Mouse (Mus musculus): ENCODE data around the gene a. TPM values are rescaled to one million over a fixed set of nuclear protein-coding genes. Genes with fewer than 3 reads are reported as not detected.

The a gene
- total and polyA plus RNA-seq, 3 experiments = not detected

- H3K79me2 ChIP-seq (replicated peaks; ENCODE audit: control insufficient read depth, insufficient read depth, low read length) = no peaks in the 10 kb centered on the region
- no peaks in the 10 kb centered on the region for H3K4me1 ChIP-seq (ENCODE audit: control insufficient read depth, insufficient read depth, low read length)
- H3K36me3 ChIP-seq (ENCODE audit: control insufficient read depth, insufficient read depth, low read length) = no peaks in the 10 kb centered on the region
- TF ChIP-seq CTCF (IDR thresholded peaks at IDR 0.05) (no peak), EP300 (IDR thresholded peaks at IDR 0.05; ENCODE audit: insufficient read depth, low read depth, low read length) (no peak), POLR2A (IDR thresholded peaks at IDR 0.05; ENCODE audit: insufficient read depth, low read depth, low read length) (no peak)
- H3K4me3 ChIP-seq = no peak overlapping the region
- no peak for DNase-seq
- no peak overlapping the region for H3K27ac ChIP-seq
- intact Hi-C loops (cut with DNase I) = loop anchor here (2.0 kb wide), 1 partner anchor 51 kb away; no protein-coding TSS in a partner anchor
- no peak overlapping the region for H3K9ac ChIP-seq (ENCODE audit: low read depth, low read length)
- H3K27me3 ChIP-seq (ENCODE audit: control insufficient read depth, insufficient read depth, low read length) = peaks cover 3% of the 10 kb centered on the region; the same call in 1 of the 2 replicates
- WGBS = 37% methylated on average over 18 of the region's 18 CpGs
Observed at GRCm38 (mm10) chr2:154971919-154972692, 180.9 kb downstream of the a start.

GRCm38 (mm10) chr2:154972981-154973380, 181.8 kb downstream of the a start:
- H3K27ac ChIP-seq = no peak overlapping the region
- 87% methylated on average over 5 of the region's 5 CpGs for WGBS
- peaks cover 3% of the 10 kb centered on the region; the same call in 1 of the 2 replicates for H3K27me3 ChIP-seq (ENCODE audit: control insufficient read depth, insufficient read depth, low read length)
- H3K79me2 ChIP-seq (replicated peaks; ENCODE audit: control insufficient read depth, insufficient read depth, low read length) = no peaks in the 10 kb centered on the region
- H3K9ac ChIP-seq (ENCODE audit: low read depth, low read length) = no peak overlapping the region
- TF ChIP-seq EP300 (IDR thresholded peaks at IDR 0.05; ENCODE audit: insufficient read depth, low read depth, low read length) (no peak), POLR2A (IDR thresholded peaks at IDR 0.05; ENCODE audit: insufficient read depth, low read depth, low read length) (no peak)
- no peaks in the 10 kb centered on the region for H3K4me1 ChIP-seq (ENCODE audit: control insufficient read depth, insufficient read depth, low read length)
- DNase-seq = no peak
- intact Hi-C loops (cut with DNase I) = no loop called here
- H3K36me3 ChIP-seq (ENCODE audit: control insufficient read depth, insufficient read depth, low read length) = no peaks in the 10 kb centered on the region
- H3K4me3 ChIP-seq = no peak overlapping the region

GRCm38 (mm10) chr2:154986609-154987008, 195.4 kb downstream of the a start:
- no peaks in the 10 kb centered on the region for H3K36me3 ChIP-seq (ENCODE audit: control insufficient read depth, insufficient read depth, low read length)
- H3K27ac ChIP-seq = no peak overlapping the region
- TF ChIP-seq POLR2A (IDR thresholded peaks at IDR 0.05; ENCODE audit: insufficient read depth, low read depth, low read length) (no peak), CTCF (IDR thresholded peaks at IDR 0.05) (peak; percentile 33)
- H3K79me2 ChIP-seq (replicated peaks; ENCODE audit: control insufficient read depth, insufficient read depth, low read length) = no peaks in the 10 kb centered on the region
- no peak overlapping the region for H3K9ac ChIP-seq (ENCODE audit: low read depth, low read length)
- peaks cover 2% of the 10 kb centered on the region for H3K4me1 ChIP-seq (ENCODE audit: control insufficient read depth, insufficient read depth, low read length)
- H3K27me3 ChIP-seq (ENCODE audit: control insufficient read depth, insufficient read depth, low read length) = no peaks in the 10 kb centered on the region
- no peak overlapping the region for H3K4me3 ChIP-seq
- no peak for DNase-seq
- WGBS = 73% methylated on average over 1 of the region's 1 CpGs
- intact Hi-C loops (cut with DNase I) = no loop called here

- no peaks in the 10 kb centered on the region for H3K79me2 ChIP-seq (replicated peaks; ENCODE audit: control insufficient read depth, insufficient read depth, low read length)
- intact Hi-C loops (cut with DNase I) = no loop called here
- H3K27me3 ChIP-seq (ENCODE audit: control insufficient read depth, insufficient read depth, low read length) = no peaks in the 10 kb centered on the region
- DNase-seq = no peak
- TF ChIP-seq POLR2A (IDR thresholded peaks at IDR 0.05; ENCODE audit: insufficient read depth, low read depth, low read length) (no peak), EP300 (IDR thresholded peaks at IDR 0.05; ENCODE audit: insufficient read depth, low read depth, low read length) (no peak), CTCF (IDR thresholded peaks at IDR 0.05) (no peak)
- H3K4me3 ChIP-seq = no peak overlapping the region
- H3K9ac ChIP-seq (ENCODE audit: low read depth, low read length) = no peak overlapping the region
- no peaks in the 10 kb centered on the region for H3K36me3 ChIP-seq (ENCODE audit: control insufficient read depth, insufficient read depth, low read length)
- WGBS = 44% methylated on average over 8 of the region's 8 CpGs
- H3K4me1 ChIP-seq (ENCODE audit: control insufficient read depth, insufficient read depth, low read length) = peaks cover 2% of the 10 kb centered on the region
- no peak overlapping the region; the same call in 1 of the 2 replicates for H3K27ac ChIP-seq
Observed at GRCm38 (mm10) chr2:154991411-154991810, 200.2 kb downstream of the a start.

GRCm38 (mm10) chr2:154992083-154992482, 200.9 kb downstream of the a start:
- DNase-seq = no peak
- no peaks in the 10 kb centered on the region for H3K79me2 ChIP-seq (replicated peaks; ENCODE audit: control insufficient read depth, insufficient read depth, low read length)
- H3K27ac ChIP-seq = no peak overlapping the region
- 73% methylated on average over 5 of the region's 5 CpGs for WGBS
- no peaks in the 10 kb centered on the region for H3K27me3 ChIP-seq (ENCODE audit: control insufficient read depth, insufficient read depth, low read length)
- no peaks in the 10 kb centered on the region for H3K36me3 ChIP-seq (ENCODE audit: control insufficient read depth, insufficient read depth, low read length)
- TF ChIP-seq POLR2A (IDR thresholded peaks at IDR 0.05; ENCODE audit: insufficient read depth, low read depth, low read length) (no peak), CTCF (IDR thresholded peaks at IDR 0.05) (no peak), EP300 (IDR thresholded peaks at IDR 0.05; ENCODE audit: insufficient read depth, low read depth, low read length) (no peak)
- H3K4me3 ChIP-seq = no peak overlapping the region
- H3K9ac ChIP-seq (ENCODE audit: low read depth, low read length) = no peak overlapping the region
- intact Hi-C loops (cut with DNase I) = no loop called here
- H3K4me1 ChIP-seq (ENCODE audit: control insufficient read depth, insufficient read depth, low read length) = peaks cover 2% of the 10 kb centered on the region

- WGBS = 89% methylated on average over 11 of the region's 11 CpGs
- Histone ChIP-seq H3K79me2 (replicated peaks; ENCODE audit: control insufficient read depth, insufficient read depth, low read length) (no peaks in the 10 kb centered on the region), H3K27me3 (ENCODE audit: control insufficient read depth, insufficient read depth, low read length) (no peaks in the 10 kb centered on the region), H3K9ac (ENCODE audit: low read depth, low read length) (no peak overlapping the region), H3K4me3 (no peak overlapping the region), H3K4me1 (ENCODE audit: control insufficient read depth, insufficient read depth, low read length) (no peaks in the 10 kb centered on the region), H3K27ac (no peak overlapping the region), H3K36me3 (ENCODE audit: control insufficient read depth, insufficient read depth, low read length) (no peaks in the 10 kb centered on the region)
- no peak for DNase-seq
- intact Hi-C loops (cut with DNase I) = no loop called here
- TF ChIP-seq EP300 (IDR thresholded peaks at IDR 0.05; ENCODE audit: insufficient read depth, low read depth, low read length) = no peak
- no peak for TF ChIP-seq POLR2A (IDR thresholded peaks at IDR 0.05; ENCODE audit: insufficient read depth, low read depth, low read length)
- no peak for TF ChIP-seq CTCF (IDR thresholded peaks at IDR 0.05)
Observed at GRCm38 (mm10) chr2:155005491-155005890, 214.3 kb downstream of the a start.
